In genomic region chr8:123224278-123225266, GRCm38 (mm10) we compare ENCODE assay signal across 8 mouse cellular contexts. TPM values are rescaled to one million over a fixed set of nuclear protein-coding genes. Genes with fewer than 3 reads are reported as not detected.
DNase-seq lines count a peak whose midpoint lies in the region; ATAC-seq and TF ChIP-seq lines count a peak whose summit lies in the region.

Gene Cdk10 (plus strand): TSS chr8:123224842.

- H3K27me3 ChIP-seq in heart, embryonic 10.5 days (ENCODE audit: insufficient read depth, poor library complexity, severe bottlenecking), result no peaks in the 10 kb centered on the region
- H3K27me3 ChIP-seq in kidney, embryonic 15.5 days, result no peaks in the 10 kb centered on the region

- TF ChIP-seq POLR2A in bone marrow macrophage, adult 2 months (IDR thresholded peaks at IDR 0.05; ENCODE audit: borderline replicate concordance, low read depth, low read length), result no peak; the same call in 1 of the 2 replicates
- TF ChIP-seq POLR2A in embryonic fibroblast, embryonic 13.5 days (IDR thresholded peaks at IDR 0.05; ENCODE audit: low read depth, low read length), result peak; percentile 99

- peak within 1 kb of the TSS; percentile 72 for H3K27ac ChIP-seq in bone marrow macrophage, adult 2 months (ENCODE audit: insufficient read depth, low read depth, low read length)
- H3K27ac ChIP-seq in embryonic fibroblast, embryonic 13.5 days (ENCODE audit: insufficient read depth, low read length), result 0 out of 2 replicates have a peak within 1 kb of the TSS, but pooled peaks have one; percentile 36
- peak within 1 kb of the TSS; percentile 90 for H3K27ac ChIP-seq in heart, embryonic 10.5 days
- peak within 1 kb of the TSS; percentile 93 for H3K27ac ChIP-seq in kidney, embryonic 15.5 days

- ATAC-seq in kidney, embryonic 15.5 days (replicated peaks; ENCODE audit: low FRiP score), result peak; percentile 90
- peak; percentile 91 for ATAC-seq in monocyte, adult 5-6 weeks (replicated peaks; ENCODE audit: insufficient number of reproducible peaks, low FRiP score, low TSS enrichment, poor library complexity, severe bottlenecking)

- peak within 1 kb of the TSS; percentile 68 for H3K4me3 ChIP-seq in bone marrow macrophage, adult 2 months (ENCODE audit: insufficient read depth, low read length)
- peak within 1 kb of the TSS; percentile 66 for H3K4me3 ChIP-seq in embryonic fibroblast, embryonic 13.5 days (ENCODE audit: insufficient read depth, low read length)
- peak within 1 kb of the TSS; percentile 90 for H3K4me3 ChIP-seq in heart, embryonic 10.5 days
- peak within 1 kb of the TSS; percentile 73 for H3K4me3 ChIP-seq in kidney, embryonic 15.5 days (replicated peaks)

- peak; percentile 93 for DNase-seq in A20 (ENCODE audit: low read depth, low spot score)
- peak; percentile 97 for DNase-seq in heart, embryonic 10.5 days (ENCODE audit: low spot score)
- DNase-seq in liver, result peak; percentile 92
- DNase-seq in spleen, postnatal 4 days (ENCODE audit: low spot score in 2 of 2), result peak; percentile 89 to 96

- peaks cover 6% of the 10 kb centered on the region for H3K4me1 ChIP-seq in bone marrow macrophage, adult 2 months (ENCODE audit: control insufficient read depth, insufficient read depth, low read length)
- H3K4me1 ChIP-seq in embryonic fibroblast, embryonic 13.5 days (ENCODE audit: control insufficient read depth, insufficient read depth, low read length), result 0 out of 2 replicates have a peak, but pooled peaks cover 4% of the 10 kb centered on the region
- H3K4me1 ChIP-seq in heart, embryonic 10.5 days, result peaks cover 16% of the 10 kb centered on the region
- H3K4me1 ChIP-seq in kidney, embryonic 15.5 days, result peaks cover 18% of the 10 kb centered on the region

- TF ChIP-seq CTCF in bone marrow macrophage, adult 2 months (IDR thresholded peaks at IDR 0.05; ENCODE audit: low read depth, low read length), result no peak
- TF ChIP-seq CTCF in embryonic fibroblast, embryonic 13.5 days (IDR thresholded peaks at IDR 0.05; ENCODE audit: borderline replicate concordance, insufficient read depth, low read length), result no peak

- 4% methylated on average over 59 of the region's 59 CpGs for WGBS in heart, embryonic 10.5 days
- WGBS in kidney, embryonic 15.5 days, result 3% methylated on average over 59 of the region's 59 CpGs

- H3K9me3 ChIP-seq in heart, embryonic 10.5 days, result no peaks in the 10 kb centered on the region
- no peaks in the 10 kb centered on the region for H3K9me3 ChIP-seq in kidney, embryonic 15.5 days (replicated peaks)

- peak within 1 kb of the TSS; percentile 95 for H3K4me2 ChIP-seq in kidney, embryonic 15.5 days

- peak within 1 kb of the TSS; percentile 96 for H3K9ac ChIP-seq in kidney, embryonic 15.5 days

- H3K36me3 ChIP-seq in heart, embryonic 10.5 days, result peaks cover 30% of the 10 kb centered on the region
- peaks cover 32% of the 10 kb centered on the region for H3K36me3 ChIP-seq in kidney, embryonic 15.5 days

RNA-seq across cellular contexts. Expression of gene Cdk10, which starts in this region (rescaled TPM):
- polyA plus RNA-seq in bone marrow macrophage, adult 2 months (2012; ENCODE audit: insufficient read depth, insufficient read length, missing spikeins), result 35.5 and 36.1 TPM in 2 replicates
- 36.4 and 36.6 TPM in 2 replicates for polyA plus RNA-seq in embryonic fibroblast, embryonic 13.5 days (2011; ENCODE audit: insufficient read length, low read depth, missing spikeins)
- polyA plus RNA-seq in heart, embryonic 10.5 days (2016; fragmentation: Nextera tagmentation; extraction: Ambion mirVana), result 27.0 and 31.2 TPM in 2 replicates
- polyA plus RNA-seq in kidney, embryonic 15.5 days (2015; fragmentation: Nextera tagmentation; extraction: Ambion mirVana), result 33.7 and 34.7 TPM in 2 replicates
- 25.8 to 42.8 TPM (median 39.1 TPM) in 3 replicates for total RNA-seq in monocyte, adult 5-6 weeks (2017)

Comparison
In these comparisons a context has a peak if more than half of its experiments do, and no peak if none do; other contexts are left out.
1. Peak in every context shown above with its lines: DNase-seq, ATAC-seq, H3K4me3 ChIP-seq and H3K27ac ChIP-seq.
2. H3K27ac ChIP-seq: peak in every context shown above with its lines; median percentile 93 in kidney, embryonic 15.5 days; 90 in heart, embryonic 10.5 days; 72 in bone marrow macrophage, adult 2 months; 36 in embryonic fibroblast, embryonic 13.5 days.